Mouse (Mus musculus): ENCODE data around the gene Actl10. TPM values are rescaled to one million over a fixed set of nuclear protein-coding genes. Genes with fewer than 3 reads are reported as not detected.

The Actl10 gene
- polyA plus RNA-seq, 1 experiment: not detected

DNA sequence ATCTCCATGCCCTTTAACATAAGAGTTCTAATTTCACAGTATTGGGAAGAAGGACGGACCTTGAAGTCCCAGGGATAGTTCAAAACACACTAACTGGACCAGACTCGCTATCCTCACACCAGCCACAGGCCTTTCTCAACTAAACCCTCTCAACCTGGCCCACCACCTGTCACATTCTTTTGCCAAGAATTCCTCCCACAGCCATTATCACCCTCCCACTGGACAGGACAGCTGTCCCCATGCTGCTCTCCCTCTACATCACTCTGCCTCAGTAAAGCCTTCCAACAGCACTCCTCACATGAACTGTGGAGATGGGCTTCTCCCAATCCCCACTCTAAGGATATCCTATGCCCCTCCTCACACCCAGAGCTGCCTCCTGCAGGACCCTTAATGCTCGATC, 14.0 kb downstream of the Actl10 start:
- H3K4me1 ChIP-seq (ENCODE audit: control insufficient read depth, insufficient read depth, low read length): no peaks in the 10 kb centered on the region
- no peak overlapping the region for H3K4me3 ChIP-seq (ENCODE audit: insufficient read depth, low read length)
- no peak overlapping the region for H3K27ac ChIP-seq (ENCODE audit: insufficient read depth, low read length)
- TF ChIP-seq POLR2A (IDR thresholded peaks at IDR 0.05; ENCODE audit: extremely low read depth, insufficient read depth, low read length) (no peak), CTCF (IDR thresholded peaks at IDR 0.05; ENCODE audit: extremely low read depth, insufficient read depth, low read length) (no peak)

DNA sequence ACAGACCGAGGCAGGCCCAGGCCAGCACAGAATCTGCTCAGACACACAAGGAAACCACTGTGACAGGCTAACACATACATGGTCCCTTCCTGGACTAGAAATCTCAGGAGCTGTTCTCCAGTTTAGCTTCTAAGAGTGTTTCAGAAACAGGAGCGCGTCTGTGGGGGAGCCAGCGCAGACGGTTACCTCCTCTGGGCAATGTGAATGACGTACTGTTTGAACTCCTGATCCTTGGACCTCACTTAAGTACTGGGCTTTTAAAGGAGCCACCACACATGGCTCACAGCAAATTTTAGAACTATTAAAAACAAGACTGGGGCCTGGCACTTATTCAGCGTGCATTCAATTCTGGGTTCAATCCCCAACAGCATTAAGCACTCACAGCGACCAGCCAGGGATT, 15.1 kb downstream of the Actl10 start:
- TF ChIP-seq POLR2A (IDR thresholded peaks at IDR 0.05; ENCODE audit: extremely low read depth, insufficient read depth, low read length): no peak
- TF ChIP-seq CTCF (IDR thresholded peaks at IDR 0.05; ENCODE audit: extremely low read depth, insufficient read depth, low read length): no peak
- no peak overlapping the region for H3K27ac ChIP-seq (ENCODE audit: insufficient read depth, low read length)
- no peaks in the 10 kb centered on the region for H3K4me1 ChIP-seq (ENCODE audit: control insufficient read depth, insufficient read depth, low read length)
- no peak overlapping the region for H3K4me3 ChIP-seq (ENCODE audit: insufficient read depth, low read length)

DNA sequence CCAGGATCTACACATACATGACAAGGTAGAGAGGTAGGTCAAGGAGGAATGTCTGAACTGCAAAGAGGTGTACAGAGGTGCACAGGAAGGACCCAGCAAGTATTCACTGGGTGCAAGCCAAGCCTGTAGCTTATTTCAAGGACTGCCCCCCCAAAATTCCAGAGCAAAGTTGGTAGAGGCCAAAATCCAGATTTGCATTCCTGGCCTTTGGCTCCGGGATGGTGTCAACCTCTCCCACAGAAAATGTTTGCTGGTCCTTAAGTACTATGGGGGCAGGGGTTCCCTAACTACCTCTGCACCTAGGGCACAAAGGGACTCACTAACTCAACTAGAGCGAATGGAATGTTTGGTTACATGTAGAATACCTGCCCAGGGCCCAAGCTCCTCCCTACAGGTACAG, 16.2 kb downstream of the Actl10 start:
- peaks cover 2% of the 10 kb centered on the region; the same call in 1 of the 2 replicates for H3K4me1 ChIP-seq (ENCODE audit: control insufficient read depth, insufficient read depth, low read length)
- TF ChIP-seq CTCF (IDR thresholded peaks at IDR 0.05; ENCODE audit: extremely low read depth, insufficient read depth, low read length) (no peak), POLR2A (IDR thresholded peaks at IDR 0.05; ENCODE audit: extremely low read depth, insufficient read depth, low read length) (no peak)
- no peak overlapping the region for H3K4me3 ChIP-seq (ENCODE audit: insufficient read depth, low read length)
- H3K27ac ChIP-seq (ENCODE audit: insufficient read depth, low read length): no peak overlapping the region

DNA sequence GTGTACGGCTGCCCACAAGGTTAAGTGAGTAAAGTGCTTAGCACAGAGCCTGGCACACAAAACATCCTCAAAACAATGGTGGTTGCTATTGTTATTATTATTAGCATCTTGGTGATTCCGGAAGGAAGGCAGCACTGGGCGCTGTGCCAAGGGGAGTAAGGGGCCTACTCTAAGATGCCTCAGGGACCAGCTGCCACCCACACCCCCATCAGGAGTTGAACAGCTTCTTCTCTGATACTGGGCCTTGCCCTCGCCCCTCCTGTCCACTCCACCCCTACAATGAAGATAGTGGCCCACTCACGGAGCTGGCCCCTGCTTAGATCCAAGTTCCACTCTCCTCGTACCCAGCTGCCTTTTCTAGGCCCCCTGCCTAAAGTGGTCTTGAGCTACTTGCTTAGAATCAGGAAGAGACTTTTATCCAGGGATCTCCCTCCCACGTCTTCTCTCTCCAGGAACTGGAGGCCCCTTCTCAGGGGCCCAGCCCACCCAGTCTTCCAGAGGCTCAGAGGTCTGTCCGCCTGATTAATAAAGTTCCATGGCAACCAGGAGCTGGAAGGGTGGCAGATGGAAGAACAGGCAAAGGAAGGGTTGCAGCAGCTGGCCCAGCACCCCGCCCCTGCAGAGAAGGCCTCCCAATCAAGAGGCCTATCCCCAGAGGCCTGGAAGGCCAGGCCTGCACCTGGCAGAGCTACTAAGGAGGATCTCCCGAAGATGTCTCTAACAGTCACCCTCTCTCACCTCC, 16.9 kb downstream of the Actl10 start:
- peaks cover 2% of the 10 kb centered on the region; the same call in 1 of the 2 replicates for H3K4me1 ChIP-seq (ENCODE audit: control insufficient read depth, insufficient read depth, low read length)
- no peak for TF ChIP-seq CTCF (IDR thresholded peaks at IDR 0.05; ENCODE audit: extremely low read depth, insufficient read depth, low read length)
- no peak for TF ChIP-seq POLR2A (IDR thresholded peaks at IDR 0.05; ENCODE audit: extremely low read depth, insufficient read depth, low read length)
- no peak overlapping the region for H3K27ac ChIP-seq (ENCODE audit: insufficient read depth, low read length)
- H3K4me3 ChIP-seq (ENCODE audit: insufficient read depth, low read length): peak overlapping the region; percentile 46

DNA sequence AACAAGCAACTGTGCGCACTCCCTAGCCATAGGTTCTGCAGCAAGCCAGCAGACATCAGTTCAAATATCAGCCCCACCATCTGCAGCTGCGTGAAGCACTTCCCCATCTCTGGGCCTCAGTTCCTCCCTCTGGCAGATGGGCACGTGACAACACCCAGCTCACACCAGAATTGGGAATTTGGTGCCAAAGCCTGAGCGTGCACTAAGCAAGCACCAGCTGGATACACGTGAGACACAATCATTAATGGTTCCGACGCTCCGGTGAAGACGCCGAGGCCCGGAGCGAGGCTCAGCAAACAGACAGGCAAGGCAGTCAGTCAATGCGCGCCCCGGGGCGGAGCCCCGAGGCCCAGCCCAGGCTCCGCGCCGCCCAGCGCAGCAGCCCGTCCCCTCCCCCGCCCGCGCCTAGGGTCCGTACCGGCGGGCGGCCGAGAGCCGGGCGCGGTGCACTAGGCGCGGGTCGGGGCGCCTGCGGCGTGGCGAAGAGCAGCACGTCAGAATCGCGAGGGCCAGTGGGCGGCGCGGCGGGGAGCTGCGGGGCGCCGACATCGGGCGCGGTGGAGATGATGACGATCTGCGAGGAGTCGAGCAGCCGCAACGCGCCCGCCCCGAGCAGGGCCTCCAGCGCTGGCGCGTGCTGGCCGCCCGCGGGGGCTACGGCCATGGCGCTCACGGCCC, 17.6 kb downstream of the Actl10 start:
- Histone ChIP-seq H3K4me1 (ENCODE audit: control insufficient read depth, insufficient read depth, low read length) (peaks cover 2% of the 10 kb centered on the region; the same call in 1 of the 2 replicates), H3K27ac (ENCODE audit: insufficient read depth, low read length) (no peak overlapping the region), H3K4me3 (ENCODE audit: insufficient read depth, low read length) (peak overlapping the region; percentile 46)
- no peak for TF ChIP-seq POLR2A (IDR thresholded peaks at IDR 0.05; ENCODE audit: extremely low read depth, insufficient read depth, low read length)
- no peak for TF ChIP-seq CTCF (IDR thresholded peaks at IDR 0.05; ENCODE audit: extremely low read depth, insufficient read depth, low read length)

DNA sequence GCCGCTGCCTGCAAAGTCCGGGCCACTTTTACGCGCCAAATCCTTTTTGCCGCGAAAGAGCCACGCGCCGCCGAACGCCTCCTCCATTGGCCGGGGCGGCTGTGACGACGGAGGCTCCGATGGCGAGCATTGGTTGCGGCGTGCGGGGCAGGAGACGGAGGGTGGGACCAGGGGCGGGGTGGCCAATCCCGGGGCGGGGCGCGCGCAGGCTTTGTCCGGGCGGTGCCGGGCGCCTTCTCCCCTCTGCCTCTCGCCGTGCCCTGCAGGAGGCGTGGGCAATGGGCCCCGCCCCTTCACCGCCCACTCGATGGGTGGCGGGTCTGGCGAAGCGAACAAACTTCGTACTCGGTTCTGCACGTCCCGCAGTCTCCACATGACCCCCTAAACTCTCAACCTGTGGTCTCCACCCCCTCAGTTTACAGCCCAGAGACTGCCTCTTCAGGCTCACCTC, 18.3 kb downstream of the Actl10 start, which contains the start of gene E2f1:
Gene E2f1 (minus strand): TSS at position 57 of the 451 bp plus-strand sequence.
- peak within 1 kb of the TSS; percentile 46 for H3K4me3 ChIP-seq (ENCODE audit: insufficient read depth, low read length)
- no peak within 1 kb of the TSS for H3K27ac ChIP-seq (ENCODE audit: insufficient read depth, low read length)
- TF ChIP-seq CTCF (IDR thresholded peaks at IDR 0.05; ENCODE audit: extremely low read depth, insufficient read depth, low read length): no peak
- no peak for TF ChIP-seq POLR2A (IDR thresholded peaks at IDR 0.05; ENCODE audit: extremely low read depth, insufficient read depth, low read length)
- peaks cover 2% of the 10 kb centered on the region; the same call in 1 of the 2 replicates for H3K4me1 ChIP-seq (ENCODE audit: control insufficient read depth, insufficient read depth, low read length)

DNA sequence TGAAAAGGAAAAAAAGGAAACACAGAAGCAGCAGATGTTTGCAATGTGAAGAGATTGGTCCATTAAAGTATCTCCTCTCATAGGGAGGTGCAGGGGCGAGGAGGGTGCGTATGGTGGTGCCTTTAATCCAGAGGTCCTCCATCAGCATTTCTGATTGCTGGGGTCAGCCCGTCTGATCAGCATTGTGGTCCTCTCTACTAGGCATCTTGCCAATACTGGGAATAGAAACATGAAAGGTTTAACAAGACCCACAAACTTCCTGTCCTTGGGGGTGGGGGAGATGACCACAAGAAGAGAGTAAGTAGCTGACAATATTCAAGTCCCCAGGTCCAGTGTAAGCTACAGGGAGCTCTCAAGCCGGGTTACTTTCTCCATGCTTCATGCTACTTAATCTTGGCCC, 19.1 kb downstream of the Actl10 start:
- TF ChIP-seq CTCF (IDR thresholded peaks at IDR 0.05; ENCODE audit: extremely low read depth, insufficient read depth, low read length) (no peak), POLR2A (IDR thresholded peaks at IDR 0.05; ENCODE audit: extremely low read depth, insufficient read depth, low read length) (no peak)
- Histone ChIP-seq H3K4me3 (ENCODE audit: insufficient read depth, low read length) (no peak overlapping the region; the same call in 1 of the 2 replicates), H3K27ac (ENCODE audit: insufficient read depth, low read length) (no peak overlapping the region), H3K4me1 (ENCODE audit: control insufficient read depth, insufficient read depth, low read length) (peaks cover 2% of the 10 kb centered on the region; the same call in 1 of the 2 replicates)

DNA sequence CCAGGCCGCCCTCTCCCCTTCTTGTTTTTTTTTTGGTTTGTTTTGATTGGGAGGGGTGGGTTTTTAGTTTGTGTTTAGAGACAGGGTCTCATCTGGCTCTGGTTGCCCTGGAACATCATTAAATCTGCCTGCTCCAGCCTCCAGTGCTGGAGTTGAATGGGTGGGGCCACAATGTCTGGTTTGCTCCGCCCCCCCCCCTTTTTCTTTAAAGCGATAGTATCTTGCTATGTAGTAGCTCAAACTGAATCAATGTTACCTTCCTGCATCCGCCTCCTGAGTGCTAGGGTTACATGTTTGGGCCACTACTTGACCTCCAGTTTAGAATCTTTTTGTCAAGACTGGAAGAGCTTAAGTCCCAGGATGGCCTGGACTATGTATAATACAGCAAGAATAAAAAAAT, 19.7 kb downstream of the Actl10 start:
- no peak overlapping the region for H3K27ac ChIP-seq (ENCODE audit: insufficient read depth, low read length)
- H3K4me1 ChIP-seq (ENCODE audit: control insufficient read depth, insufficient read depth, low read length): peaks cover 2% of the 10 kb centered on the region; the same call in 1 of the 2 replicates
- TF ChIP-seq POLR2A (IDR thresholded peaks at IDR 0.05; ENCODE audit: extremely low read depth, insufficient read depth, low read length) (no peak), CTCF (IDR thresholded peaks at IDR 0.05; ENCODE audit: extremely low read depth, insufficient read depth, low read length) (no peak)
- H3K4me3 ChIP-seq (ENCODE audit: insufficient read depth, low read length): no peak overlapping the region

DNA sequence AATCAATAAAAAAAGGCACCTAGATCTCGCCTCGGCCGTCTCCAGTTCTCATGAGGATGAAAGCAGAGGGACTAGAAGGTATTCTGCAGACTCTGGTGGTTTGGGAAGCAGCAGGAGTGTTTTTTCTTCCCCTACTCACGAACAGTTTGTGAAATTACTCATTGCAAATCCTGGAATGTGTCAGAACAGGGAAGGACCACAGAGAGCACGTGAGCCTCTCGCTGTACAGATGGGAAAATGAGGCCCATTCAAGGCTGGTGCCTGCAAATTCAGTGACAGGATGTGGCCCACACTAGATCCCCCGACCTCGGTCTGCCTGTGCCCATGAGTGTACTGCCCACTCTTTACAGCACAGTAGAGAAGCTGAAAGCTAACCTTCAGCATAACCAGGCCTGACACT, 20.4 kb downstream of the Actl10 start:
- Histone ChIP-seq H3K27ac (ENCODE audit: insufficient read depth, low read length) (no peak overlapping the region), H3K4me3 (ENCODE audit: insufficient read depth, low read length) (no peak overlapping the region), H3K4me1 (ENCODE audit: control insufficient read depth, insufficient read depth, low read length) (peaks cover 2% of the 10 kb centered on the region; the same call in 1 of the 2 replicates)
- no peak for TF ChIP-seq CTCF (IDR thresholded peaks at IDR 0.05; ENCODE audit: extremely low read depth, insufficient read depth, low read length)
- TF ChIP-seq POLR2A (IDR thresholded peaks at IDR 0.05; ENCODE audit: extremely low read depth, insufficient read depth, low read length): no peak

Measured in cortical plate, adult 2 months (tissue).